Mouse (Mus musculus) heart, postnatal 0 days (tissue): ENCODE measurements around the gene Tbc1d2b. TPM values are rescaled to one million over a fixed set of nuclear protein-coding genes. Genes with fewer than 3 reads are reported as not detected.

Experiments used
- ATAC-seq: fragments of 200-750 bp; cut with Nextera tagmentation; 2 replicates; pipeline ENCODE4 v1.8.0; 2017; ENCODE audit warnings: low read depth, moderate number of reproducible peaks, moderate library complexity; ENCODE audit not compliant: insufficient read depth
- DNase-seq: peaks from one replicate; pipeline ENCODE4 v3.0.0-alpha.2; 2016; ENCODE audit warnings: low spot score
- H3K27ac ChIP-seq: fragments of 300-500 bp; sonication (generic); 2 replicates; pipeline ENCODE4 v1.5.1; 2014; ENCODE audit warnings: low read depth, mild to moderate bottlenecking
- H3K27me3 ChIP-seq: fragments of 300-500 bp; sonication (generic); 2 replicates; pipeline ENCODE4 v1.6.1; 2014; ENCODE audit warnings: low read length, mixed read lengths; ENCODE audit not compliant: control insufficient read depth, insufficient read depth
- H3K36me3 ChIP-seq: fragments of 300-500 bp; sonication (generic); replicated peaks from 2 replicates; pipeline ENCODE4 v1.6.1; 2014; ENCODE audit warnings: low read length, mixed read lengths; ENCODE audit not compliant: control insufficient read depth, insufficient read depth
- H3K4me1 ChIP-seq: fragments of 300-500 bp; sonication (generic); 2 replicates; pipeline ENCODE4 v1.6.1; 2014; ENCODE audit warnings: antibody characterized with exemption; ENCODE audit not compliant: control insufficient read depth, insufficient read depth
- H3K4me2 ChIP-seq: fragments of 300-500 bp; sonication (generic); 2 replicates; pipeline ENCODE4 v1.6.1; 2014; ENCODE audit warnings: low read depth, mild to moderate bottlenecking, low read length, moderate library complexity
- H3K4me3 ChIP-seq: fragments of 300-500 bp; sonication (generic); 2 replicates; pipeline ENCODE4 v1.5.1; 2014; ENCODE audit warnings: low read depth, low read length
- H3K9ac ChIP-seq: fragments of 300-500 bp; sonication (generic); replicated peaks from 2 replicates; pipeline ENCODE4 v1.6.1; 2014; ENCODE audit warnings: low read depth, low read length, mixed read lengths
- H3K9me3 ChIP-seq: fragments of 300-500 bp; sonication (generic); replicated peaks from 2 replicates; pipeline ENCODE4 v1.6.1; 2016; ENCODE audit warnings: low read length; ENCODE audit not compliant: control insufficient read depth
- CTCF ChIP-seq: IDR thresholded peaks from 2 replicates; pipeline ENCODE4 v1.5.1; 2016; ENCODE audit warnings: antibody characterized with exemption, control low read depth, low read depth
- EP300 ChIP-seq: IDR thresholded peaks from 2 replicates; pipeline ENCODE4 v1.6.1; 2016; ENCODE audit warnings: antibody characterized with exemption, low read depth
- WGBS: fragments of 180-500 bp; shearing (Covaris S2); extraction: QIAGEN DNeasy Blood & Tissue Kit; methylation state at CpG from one replicate; pipeline ENCODE4 v1.1.7; 2014; 5-methylcytosine and 5-hydroxymethylcytosine counted together
- polyA plus RNA-seq: library from polyadenylated mRNA; unstranded; fragments of >200 nt; fragmentation: Nextera tagmentation; extraction: Ambion mirVana; gene quantifications from 2 replicates; pipeline ENCODE4 v1.2.1, GENCODE M21; 2015
- total RNA-seq: library from RNA; depleted of rRNA; stranded (reverse); fragments of >200 nt; gene quantifications from 2 replicates; pipeline ENCODE4 v1.2.3, GENCODE M21; 2014; ENCODE audit warnings: low replicate concordance

Gene Tbc1d2b
- total and polyA plus RNA-seq, 2 experiments from 2014 or later: 2.9 to 24.7 TPM

DNA sequence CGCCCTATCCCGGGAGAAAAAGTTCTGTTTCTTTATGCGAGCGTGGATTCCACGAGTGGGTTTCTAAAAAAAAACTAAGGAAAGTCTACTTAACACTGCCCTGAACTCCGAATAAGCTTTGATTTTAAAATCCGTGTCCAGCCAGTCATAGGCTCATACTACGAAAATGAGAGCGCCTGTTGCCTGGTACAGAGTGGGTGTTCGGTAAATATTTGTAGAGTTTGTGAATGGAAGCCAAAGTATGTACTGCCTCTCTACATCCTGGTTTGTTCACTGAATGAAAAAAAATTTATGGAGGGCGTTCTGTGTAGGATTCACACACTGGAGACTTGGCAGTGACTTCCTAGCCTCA lies 316 bp upstream of the Tbc1d2b start:
- H3K4me1 ChIP-seq: 0 out of 2 replicates have a peak, but pooled peaks cover 12% of the 10 kb centered on the region
- DNase-seq: peak; percentile 40
- TF ChIP-seq EP300 (no peak), CTCF (no peak)
- H3K9ac ChIP-seq: peak overlapping the region; percentile 73
- H3K9me3 ChIP-seq: no peaks in the 10 kb centered on the region
- no peak overlapping the region for H3K27ac ChIP-seq
- H3K36me3 ChIP-seq: no peaks in the 10 kb centered on the region
- no peaks in the 10 kb centered on the region for H3K27me3 ChIP-seq
- H3K4me3 ChIP-seq: peak overlapping the region; percentile 88
- peak overlapping the region; percentile 88 for H3K4me2 ChIP-seq
- WGBS: 8% methylated on average over 11 of the region's 11 CpGs
- ATAC-seq: no peak; the same call in 1 of the 2 replicates

DNA sequence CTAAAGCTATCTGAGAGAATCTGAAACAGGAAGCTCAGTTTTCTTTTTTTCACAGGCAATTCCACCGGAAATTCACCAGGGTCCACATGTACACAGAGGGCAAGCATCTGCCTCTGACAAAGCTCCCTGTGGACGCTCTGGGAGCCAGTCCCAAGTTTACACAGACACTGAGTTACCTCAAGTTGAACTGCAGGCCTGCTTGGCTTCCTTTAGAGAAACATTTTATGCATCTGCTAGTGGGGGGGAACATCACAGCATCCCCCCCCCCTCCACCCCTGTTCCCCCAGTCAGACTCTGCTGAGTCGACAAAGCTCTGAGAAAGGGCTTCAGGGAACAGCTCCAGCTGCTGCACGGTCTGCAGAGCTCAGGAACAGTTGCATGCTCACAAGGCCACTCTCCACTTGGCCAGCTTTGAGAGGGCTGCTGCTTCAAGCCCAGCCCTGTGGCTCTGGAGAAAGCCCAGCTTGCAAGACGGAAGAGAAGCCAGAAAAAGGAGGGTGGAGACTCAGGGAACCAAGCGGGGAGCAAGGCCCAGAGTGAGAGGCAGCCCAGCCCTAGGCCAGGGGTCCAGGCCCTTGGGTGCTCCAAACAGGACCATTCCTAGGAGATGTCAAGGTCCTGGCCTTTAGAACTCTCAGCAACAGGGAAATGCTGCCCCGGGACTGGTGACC lies 1.5 kb downstream of the Tbc1d2b start:
- 15% methylated on average over 7 of the region's 7 CpGs for WGBS
- peak; percentile 44 for DNase-seq
- H3K27ac ChIP-seq: peak overlapping the region; percentile 59
- TF ChIP-seq EP300 (no peak), CTCF (no peak)
- H3K27me3 ChIP-seq: no peaks in the 10 kb centered on the region
- H3K9ac ChIP-seq: peak overlapping the region; percentile 73; the same call in 1 of the 2 replicates
- ATAC-seq: peak; percentile 59
- H3K36me3 ChIP-seq: no peaks in the 10 kb centered on the region
- H3K4me3 ChIP-seq: peak overlapping the region; percentile 88
- H3K9me3 ChIP-seq: no peaks in the 10 kb centered on the region
- H3K4me2 ChIP-seq: peak overlapping the region; percentile 88
- H3K4me1 ChIP-seq: 0 out of 2 replicates have a peak, but pooled peaks cover 12% of the 10 kb centered on the region

DNA sequence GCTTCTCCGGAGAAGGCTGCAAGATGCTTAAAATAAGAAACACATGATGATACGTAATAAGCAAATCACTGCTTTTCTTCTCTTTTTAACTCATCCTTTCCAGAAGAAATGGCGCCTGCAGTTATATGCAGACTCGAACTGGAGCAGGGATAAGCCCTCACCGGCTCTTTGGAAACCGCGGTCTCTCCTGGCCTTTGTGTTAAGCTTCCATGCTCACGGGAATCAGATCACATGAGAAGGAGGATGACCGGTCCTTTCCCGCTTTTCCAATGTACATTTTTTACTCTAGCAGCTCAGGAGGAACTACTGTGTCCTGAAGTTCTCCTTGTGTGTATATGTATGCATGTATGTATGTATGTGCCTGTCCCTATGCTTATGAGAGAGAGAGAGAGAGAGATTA lies 3.7 kb downstream of the Tbc1d2b start:
- DNase-seq: no peak
- H3K27ac ChIP-seq: no peak overlapping the region
- TF ChIP-seq EP300: no peak
- TF ChIP-seq CTCF: no peak
- peaks cover 12% of the 10 kb centered on the region; the same call in 1 of the 2 replicates for H3K4me1 ChIP-seq
- no peaks in the 10 kb centered on the region for H3K9me3 ChIP-seq
- no peaks in the 10 kb centered on the region for H3K36me3 ChIP-seq
- no peaks in the 10 kb centered on the region for H3K27me3 ChIP-seq
- H3K4me3 ChIP-seq: no peak overlapping the region
- ATAC-seq: no peak
- no peak overlapping the region for H3K9ac ChIP-seq
- 87% methylated on average over 10 of the region's 10 CpGs for WGBS
- H3K4me2 ChIP-seq: no peak overlapping the region

DNA sequence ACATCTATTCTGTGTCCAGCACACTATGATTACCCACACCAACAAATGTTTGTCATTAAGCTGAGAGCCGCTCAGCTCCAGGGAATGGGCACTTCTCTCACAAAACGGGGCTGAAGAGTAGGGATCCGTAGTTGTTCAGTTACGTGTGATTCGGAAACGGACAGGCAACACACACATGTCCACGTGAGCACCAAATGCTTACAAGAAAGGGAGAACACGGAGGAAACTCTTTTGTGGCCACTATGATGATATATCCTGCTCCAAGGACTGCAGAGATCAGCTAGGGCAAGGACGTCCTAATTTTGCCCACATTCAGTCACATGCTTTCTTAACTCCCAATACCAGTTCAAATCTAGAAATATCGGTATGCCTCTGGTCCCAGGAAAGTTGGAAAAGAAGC lies 4.5 kb downstream of the Tbc1d2b start:
- H3K27me3 ChIP-seq: no peaks in the 10 kb centered on the region
- H3K36me3 ChIP-seq: no peaks in the 10 kb centered on the region
- no peak overlapping the region for H3K4me2 ChIP-seq
- no peak for DNase-seq
- peaks cover 20% of the 10 kb centered on the region for H3K4me1 ChIP-seq
- no peak overlapping the region for H3K9ac ChIP-seq
- no peaks in the 10 kb centered on the region for H3K9me3 ChIP-seq
- WGBS: 90% methylated on average over 10 of the region's 10 CpGs
- no peak for TF ChIP-seq EP300
- TF ChIP-seq CTCF: no peak
- peak overlapping the region; percentile 13; the same call in 1 of the 2 replicates for H3K27ac ChIP-seq
- no peak overlapping the region for H3K4me3 ChIP-seq
- no peak for ATAC-seq

DNA sequence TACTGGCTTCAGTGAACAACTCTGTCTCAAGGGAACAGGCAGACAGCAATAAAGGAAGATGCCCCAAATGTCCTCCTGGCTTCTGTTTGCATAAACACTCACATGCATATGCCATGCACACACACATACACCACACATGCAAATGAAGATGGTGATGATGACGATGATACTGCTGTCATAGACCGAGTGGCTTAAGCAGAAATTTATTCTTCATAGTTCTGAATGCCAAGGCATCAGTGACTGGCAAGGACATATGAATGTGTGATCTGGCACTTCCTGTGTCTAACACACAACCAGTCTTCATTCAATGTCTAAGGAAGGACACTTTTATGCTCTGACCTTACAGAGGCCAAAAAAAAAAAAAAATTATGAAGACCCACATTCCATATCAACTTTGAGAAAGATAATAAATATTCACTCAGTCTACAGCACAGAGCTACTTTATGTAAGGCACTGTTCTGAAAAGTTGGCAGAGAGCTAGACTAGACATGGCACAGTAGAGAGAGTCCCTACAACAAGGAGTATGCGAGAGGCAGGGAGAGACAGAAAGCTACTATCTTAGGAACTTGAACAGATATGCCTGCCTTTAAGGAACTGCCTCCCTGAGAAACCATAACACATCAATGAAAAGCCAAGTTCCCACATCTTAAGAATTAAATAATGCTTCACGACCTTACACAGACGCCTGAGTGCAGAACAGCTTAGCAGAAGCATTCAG lies 5.1 kb downstream of the Tbc1d2b start:
- Histone ChIP-seq H3K9me3 (no peaks in the 10 kb centered on the region), H3K9ac (no peak overlapping the region), H3K36me3 (no peaks in the 10 kb centered on the region), H3K27ac (no peak overlapping the region), H3K27me3 (no peaks in the 10 kb centered on the region), H3K4me1 (peaks cover 26% of the 10 kb centered on the region), H3K4me3 (no peak overlapping the region), H3K4me2 (no peak overlapping the region)
- DNase-seq: no peak
- ATAC-seq: no peak
- TF ChIP-seq EP300 (no peak), CTCF (no peak)
- WGBS: 73% methylated on average over 5 of the region's 5 CpGs

DNA sequence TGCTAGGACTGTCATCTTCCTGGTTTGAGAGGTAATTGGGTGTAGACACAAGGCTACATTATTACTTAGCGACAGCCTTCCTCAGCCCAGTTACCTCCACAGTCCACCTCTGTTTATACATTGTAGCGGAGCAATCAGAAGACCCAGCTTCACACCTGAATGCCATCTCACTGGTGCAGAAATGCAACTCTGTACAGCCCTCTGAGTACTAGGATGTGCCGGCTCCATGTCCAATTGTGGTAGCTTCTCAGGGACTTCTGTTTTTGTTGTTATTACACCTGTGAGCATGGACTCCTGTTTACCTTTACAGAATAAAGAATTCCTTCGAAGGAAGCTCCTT lies 7.3 kb downstream of the Tbc1d2b start:
- Histone ChIP-seq H3K36me3 (no peaks in the 10 kb centered on the region), H3K4me1 (peaks cover 30% of the 10 kb centered on the region), H3K27ac (no peak overlapping the region), H3K9ac (no peak overlapping the region), H3K4me2 (no peak overlapping the region), H3K9me3 (no peaks in the 10 kb centered on the region), H3K27me3 (no peaks in the 10 kb centered on the region), H3K4me3 (no peak overlapping the region)
- DNase-seq (no peak), ATAC-seq (no peak)
- no peak for TF ChIP-seq EP300
- 92% methylated on average over 4 of the region's 4 CpGs for WGBS
